Mouse (Mus musculus) left cerebral cortex, postnatal 36 days (tissue): ENCODE measurements at regions not wholly inside any gene's neighbourhood (a gene's known extent, or its start where the extent isn't known, plus 50 kb on each side); places are given as distances from the start of the nearest gene placed in this dataset.
A peak's percentile ranks its signal among the peaks of the same experiment; 100 is the strongest.

Source experiments
- DNase-seq, 2 experiments: peaks; one replicate each; pipeline ENCODE4 v3.0.0; 2021 to 2022; ENCODE audit warnings: low spot score in 2 of 2, mixed read lengths in 1 of 2
- intact Hi-C: fragments of 180-260 bp; cut with DNase I; formaldehyde crosslinking; loops from one replicate; pipeline ENCODE4 v1.15.1; 2025

DNA sequence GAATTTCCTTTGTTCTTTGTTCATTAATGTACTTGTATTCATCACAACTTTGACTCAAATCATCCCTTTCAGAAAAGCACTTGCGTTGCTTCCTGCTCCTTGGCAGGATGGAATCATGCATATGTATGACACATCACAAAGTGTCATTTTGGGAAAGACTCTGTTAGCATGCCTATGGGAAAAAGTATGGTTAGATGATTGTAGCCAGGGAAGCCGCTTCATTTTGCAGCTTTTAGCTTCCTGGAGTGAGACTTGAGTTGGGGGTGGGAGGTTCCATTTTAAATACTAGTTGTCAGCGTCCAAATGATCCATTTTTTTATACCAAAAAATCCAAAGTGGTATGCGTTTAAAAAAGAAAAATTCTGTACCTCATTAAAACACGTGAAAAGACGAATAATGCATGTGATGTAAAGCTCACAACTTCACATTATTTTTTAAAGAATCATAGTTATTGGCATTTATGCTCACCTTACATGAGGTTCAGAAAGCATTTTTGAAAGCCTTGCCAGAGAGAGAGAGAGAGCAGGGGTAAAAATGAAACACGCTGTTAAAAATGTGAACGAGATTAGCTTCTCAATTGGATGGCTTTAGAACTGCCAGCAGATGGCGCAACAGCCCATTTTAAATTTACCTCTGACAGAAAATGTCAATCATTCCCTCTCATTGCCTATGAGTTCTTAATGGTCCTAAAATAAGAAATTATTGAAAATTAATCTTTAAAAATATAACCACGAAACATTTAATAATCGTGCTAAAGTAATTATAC lies 57.6 kb upstream of the Akr1e1 start:
- intact Hi-C loops = loop anchor here (5.0 kb wide), 2 partner anchors 106 to 1196 kb away; partner anchors contain the start of gene Klf6
- peak; percentile 33 to 51 for DNase-seq

DNA sequence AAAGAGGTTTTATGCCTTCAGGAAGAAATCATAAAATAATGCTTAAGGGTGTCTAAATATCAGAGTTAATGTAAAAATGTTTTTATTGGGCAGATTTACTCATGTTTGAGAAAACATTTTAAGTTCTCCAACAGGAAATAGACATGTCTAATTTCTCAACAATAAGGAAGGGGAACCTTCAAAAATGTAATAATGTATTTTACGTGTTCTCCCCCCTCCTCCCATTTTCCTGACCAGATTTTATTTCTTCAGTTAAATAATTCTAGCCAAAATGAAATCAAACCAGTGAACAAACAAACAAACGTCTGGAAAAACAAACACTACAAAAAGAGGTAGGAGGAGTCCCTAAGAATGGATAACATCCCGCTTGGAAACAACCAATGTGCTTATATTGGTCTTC lies 54.4 kb upstream of the Akr1e1 start:
- no peak for DNase-seq
- intact Hi-C loops = loop anchor here (1.0 to 5.0 kb wide), 2 partner anchors 1808 to 1874 kb away; no protein-coding TSS in a partner anchor

DNA sequence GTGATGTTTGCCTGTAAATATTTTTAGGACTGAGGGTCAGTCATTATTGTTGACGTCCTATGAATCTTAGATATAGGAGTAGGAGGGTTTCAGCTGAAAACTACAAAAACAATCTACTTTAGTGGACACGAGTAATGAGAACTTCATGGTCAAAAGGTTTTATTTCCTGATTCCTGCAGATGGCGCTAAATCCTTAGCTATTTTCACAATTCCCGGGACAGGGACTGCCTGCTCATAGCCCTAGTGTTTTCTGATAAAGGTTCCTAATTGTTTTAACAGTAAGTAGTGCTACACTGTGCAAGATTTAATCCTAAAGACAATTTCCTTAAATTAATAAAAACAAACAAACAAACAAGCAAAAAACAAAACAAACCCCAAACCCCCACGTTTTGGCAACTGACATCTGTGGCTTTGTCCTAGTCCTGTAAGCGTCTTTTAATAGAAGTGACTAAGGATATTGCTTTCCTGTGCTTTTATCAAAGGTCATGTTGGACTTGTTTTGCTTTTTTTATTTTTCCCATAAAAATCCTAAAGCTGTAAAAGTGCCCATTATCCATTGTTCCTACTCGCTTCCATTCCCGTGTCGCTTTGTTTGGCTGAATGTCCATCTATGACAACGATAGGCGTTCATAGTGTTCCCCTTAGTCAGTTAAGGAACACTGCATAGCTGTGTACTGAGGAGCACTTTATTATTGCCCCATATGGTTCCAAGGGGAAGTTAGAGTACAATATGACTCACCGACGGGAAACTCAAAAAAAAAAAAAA lies 53.5 kb upstream of the Akr1e1 start:
- intact Hi-C loops = loop anchor here (1.0 to 5.0 kb wide), 2 partner anchors 1809 to 1875 kb away; no protein-coding TSS in a partner anchor
- DNase-seq = no peak
